10 mouse cellular contexts compared by ENCODE assay signal in the genomic region with DNA sequence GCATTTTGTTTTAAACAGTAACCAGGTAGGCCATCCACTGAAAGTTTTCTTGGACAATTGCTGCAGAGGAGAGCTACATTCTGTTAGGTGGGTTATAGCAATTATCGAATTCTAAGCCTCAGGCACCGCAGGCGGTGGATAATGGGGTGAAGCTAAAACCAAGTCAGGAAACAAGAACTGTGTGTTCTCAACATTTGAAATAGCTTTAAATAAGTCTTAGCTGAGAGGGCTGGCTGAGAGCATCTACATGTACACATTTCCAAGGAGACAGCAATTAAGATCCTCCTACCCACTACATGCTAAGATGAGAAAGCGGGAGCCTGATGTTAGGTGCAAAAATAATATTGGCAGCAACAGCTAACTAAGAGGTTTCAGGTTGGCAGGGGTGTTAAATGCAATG.
"Had no signal": no experiment of that assay in that cellular context is flagged by ENCODE, and none has a peak within 500 bp of the region (broad histone marks: within the 10 kb centered on the region; RNA-seq: fewer than 3 reads in every experiment).

No protein-coding gene starts in this region.

- ATAC-seq: intestine, embryonic 16.5 days; liver, embryonic 12.5 days had no signal

- DNase-seq: kidney, adult 2 months; kidney, postnatal 25 days; layer of hippocampus, adult 9-11 months; layer of hippocampus, postnatal 36 days; lung, postnatal 14 days; spleen, adult 18-20 months; thymus, adult 2 months; thymus, postnatal 25 days had no signal
